22 mouse cellular contexts compared by ENCODE assay signal in the genomic region with DNA sequence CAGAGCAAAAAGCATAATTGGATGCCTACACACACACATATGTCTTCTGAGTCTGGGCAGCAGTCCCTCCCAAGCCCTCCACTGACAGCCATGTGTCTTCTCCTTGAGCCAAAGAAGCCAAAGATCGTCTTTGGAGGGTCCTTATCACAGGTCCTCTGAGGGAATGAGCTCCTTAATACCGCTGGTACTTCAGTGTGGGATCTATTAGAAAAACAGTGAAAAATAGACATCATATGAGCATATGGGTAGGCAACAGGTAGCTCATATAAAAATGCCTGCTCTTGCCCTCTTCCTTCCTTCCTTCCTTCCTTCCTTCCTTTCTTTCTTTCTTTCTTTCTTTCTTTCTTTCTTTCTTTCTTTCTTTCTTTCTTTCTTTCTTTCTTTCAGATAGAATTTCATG. TPM values are rescaled to one million over a fixed set of nuclear protein-coding genes. Genes with fewer than 3 reads are reported as not detected.
A peak's percentile ranks its signal among the peaks of the same experiment; 100 is the strongest.
DNase-seq lines count a peak whose midpoint lies in the region; ATAC-seq and TF ChIP-seq lines count a peak whose summit lies in the region.
"Not testable (repeated sequence)": the region's sequence is repeated elsewhere in the genome, so short reads cannot be mapped to it uniquely, and the experiment has no call there.
"Had no signal": no experiment of that assay in that cellular context is flagged by ENCODE, and none has a peak within 500 bp of the region (broad histone marks: within the 10 kb centered on the region; RNA-seq: fewer than 3 reads in every experiment).

No protein-coding gene starts in this region.

- DNase-seq in G1E (ENCODE audit: low spot score) = not testable (repeated sequence)
- DNase-seq in c-Kit-positive CD71-positive TER-119-positive erythroid progenitor cells, embryonic 14.5 days (ENCODE audit: low spot score) = peak; percentile 81

- peaks cover 65% of the 10 kb centered on the region for H3K4me1 ChIP-seq in G1E (ENCODE audit: insufficient read depth, low read depth, low read length)
- not testable (repeated sequence) for H3K4me1 ChIP-seq in heart, embryonic 12.5 days (replicated peaks)
- peaks cover 48% of the 10 kb centered on the region for H3K4me1 ChIP-seq in liver, embryonic 12.5 days
- H3K4me1 ChIP-seq in liver, embryonic 15.5 days (replicated peaks) = peaks cover 46% of the 10 kb centered on the region
- H3K4me1 ChIP-seq in megakaryocyte, embryonic 14.5 days = peaks cover 19% of the 10 kb centered on the region

- H3K4me2 ChIP-seq in heart, embryonic 12.5 days = not testable (repeated sequence)
- H3K4me2 ChIP-seq in liver, embryonic 12.5 days = peak overlapping the region; percentile 45
- H3K4me2 ChIP-seq in liver, embryonic 15.5 days = peak overlapping the region; percentile 30

- not testable (repeated sequence) for ATAC-seq in G1E (ENCODE audit: extremely low read depth, insufficient number of reproducible peaks, low FRiP score, poor library complexity, severe bottlenecking)
- peak; percentile 20 for ATAC-seq in erythroid progenitor cell, adult 5-6 weeks (replicated peaks; ENCODE audit: low FRiP score, poor library complexity, severe bottlenecking)
- peak; percentile 4; the same call in 1 of the 2 replicates for ATAC-seq in heart, embryonic 12.5 days (ENCODE audit: insufficient number of reproducible peaks, low FRiP score)
- peak; percentile 31 for ATAC-seq in liver, embryonic 12.5 days
- peak; percentile 19 for ATAC-seq in liver, embryonic 15.5 days (ENCODE audit: insufficient read depth)

- TF ChIP-seq CTCF in G1E (IDR thresholded peaks at IDR 0.05; ENCODE audit: low read depth, low read length) = not testable (repeated sequence)

- H3K4me3 ChIP-seq in G1E (ENCODE audit: low read depth, low read length) = peak overlapping the region; percentile 67
- not testable (repeated sequence) for H3K4me3 ChIP-seq in heart, embryonic 12.5 days
- H3K4me3 ChIP-seq in liver, embryonic 12.5 days = peak overlapping the region; percentile 46
- H3K4me3 ChIP-seq in liver, embryonic 15.5 days (replicated peaks) = peak overlapping the region; percentile 51
- H3K4me3 ChIP-seq in megakaryocyte, embryonic 14.5 days (replicated peaks) = peak overlapping the region; percentile 33

- not testable (repeated sequence) for H3K9ac ChIP-seq in heart, embryonic 12.5 days
- peak overlapping the region; percentile 70 for H3K9ac ChIP-seq in liver, embryonic 12.5 days
- H3K9ac ChIP-seq in liver, embryonic 15.5 days = peak overlapping the region; percentile 54

- WGBS in heart, embryonic 12.5 days = 35% methylated on average over 2 of the region's 2 CpGs
- WGBS in liver, embryonic 12.5 days (ENCODE audit: insufficient replicate concordance) = 14% methylated on average over 2 of the region's 2 CpGs
- WGBS in liver, embryonic 15.5 days (ENCODE audit: insufficient replicate concordance) = 12% methylated on average over 2 of the region's 2 CpGs

- H3K9me3 ChIP-seq in G1E (replicated peaks); heart, embryonic 12.5 days (replicated peaks); liver, embryonic 12.5 days (replicated peaks); liver, embryonic 15.5 days (replicated peaks); megakaryocyte, embryonic 14.5 days: not testable (repeated sequence)

- H3K27ac ChIP-seq in heart, embryonic 12.5 days (ENCODE audit: poor library complexity, severe bottlenecking) = not testable (repeated sequence)
- H3K27ac ChIP-seq in liver, embryonic 12.5 days = peak overlapping the region; percentile 97
- peak overlapping the region; percentile 92 for H3K27ac ChIP-seq in liver, embryonic 15.5 days (replicated peaks)

- not testable (repeated sequence) for H3K27me3 ChIP-seq in G1E (ENCODE audit: insufficient read depth, low read length); liver, embryonic 15.5 days
- H3K27me3 ChIP-seq in heart, embryonic 12.5 days (replicated peaks) = peaks cover 37% of the 10 kb centered on the region
- peaks cover 18% of the 10 kb centered on the region for H3K27me3 ChIP-seq in liver, embryonic 12.5 days (replicated peaks)
- H3K27me3 ChIP-seq in megakaryocyte, embryonic 14.5 days (replicated peaks) = peaks cover 43% of the 10 kb centered on the region

- not testable (repeated sequence) for H3K36me3 ChIP-seq in G1E (replicated peaks); heart, embryonic 12.5 days; liver, embryonic 12.5 days; megakaryocyte, embryonic 14.5 days (replicated peaks; ENCODE audit: low read length)
- H3K36me3 ChIP-seq in liver, embryonic 15.5 days (replicated peaks) = 0 out of 2 replicates have a peak, but pooled peaks cover 11% of the 10 kb centered on the region

RNA-seq across cellular contexts. Expression of a gene that starts 1.3 kb away (rescaled TPM):
- total RNA-seq in G1E (2014; fragmentation: Nextera tagmentation) (230 and 2,260 TPM in 2 replicates), G1E (2017) (242 and 325 TPM in 2 replicates)
- polyA plus RNA-seq in G1E (2012) = 3,927 and 4,410 TPM in 2 replicates
- 47,098 and 48,818 TPM in 2 replicates for total RNA-seq in erythroid progenitor cell, adult 5-6 weeks (2015; ENCODE audit: low replicate concordance)
- total RNA-seq in erythroid progenitor cell, adult 5-6 weeks (2017; ENCODE audit: low replicate concordance) = 9,652 and 12,236 TPM in 2 replicates
- 11,592 and 12,808 TPM in 2 replicates for polyA plus RNA-seq in heart, embryonic 12.5 days (2016; fragmentation: Nextera tagmentation; extraction: Ambion mirVana)
- polyA plus RNA-seq in liver, embryonic 12.5 days (2016; fragmentation: Nextera tagmentation; extraction: Ambion mirVana) = 52,845 and 54,272 TPM in 2 replicates
- 74,460 and 76,487 TPM in 2 replicates for polyA plus RNA-seq in liver, embryonic 15.5 days (2015; fragmentation: Nextera tagmentation; extraction: Ambion mirVana)
- polyA plus RNA-seq in megakaryocyte, embryonic 14.5 days (2012; ENCODE audit: insufficient read depth, low replicate concordance) = 5,345 and 12,498 TPM in 2 replicates
- total RNA-seq: ES-E14 had no signal
- polyA plus RNA-seq: Patski had no signal

RNA-seq across cellular contexts. Expression of a gene that starts 2.2 kb away (rescaled TPM):
- total RNA-seq in G1E (2014; fragmentation: Nextera tagmentation) = 9.1 and 11.6 TPM in 2 replicates
- 0.41 and 0.87 TPM in 2 replicates for total RNA-seq in G1E (2017)
- 0.70 and 0.87 TPM in 2 replicates for polyA plus RNA-seq in G1E (2012)
- 247 and 301 TPM in 2 replicates for total RNA-seq in erythroid progenitor cell, adult 5-6 weeks (2015; ENCODE audit: low replicate concordance)
- 56.8 and 86.4 TPM in 2 replicates for total RNA-seq in erythroid progenitor cell, adult 5-6 weeks (2017; ENCODE audit: low replicate concordance)
- 15.7 and 18.1 TPM in 2 replicates for polyA plus RNA-seq in heart, embryonic 12.5 days (2016; fragmentation: Nextera tagmentation; extraction: Ambion mirVana)
- polyA plus RNA-seq in liver, embryonic 12.5 days (2016; fragmentation: Nextera tagmentation; extraction: Ambion mirVana) = 116 and 122 TPM in 2 replicates
- 139 and 151 TPM in 2 replicates for polyA plus RNA-seq in liver, embryonic 15.5 days (2015; fragmentation: Nextera tagmentation; extraction: Ambion mirVana)
- 2.9 TPM in 1 of 2 replicates, not detected in the other for polyA plus RNA-seq in megakaryocyte, embryonic 14.5 days (2012; ENCODE audit: insufficient read depth, low replicate concordance)
- total RNA-seq: adrenal gland, adult 18-20 months; adrenal gland, postnatal 36 days; gastrocnemius, adult 18-20 months; gastrocnemius, postnatal 36 days; granulocyte monocyte progenitor cell, adult 5-6 weeks had no signal
- polyA plus RNA-seq: inflammation-experienced regulatory T-cells, adult 6 months; Patski had no signal

RNA-seq across cellular contexts. Expression of a gene that starts 8.4 kb away (rescaled TPM):
- total RNA-seq in G1E (2014; fragmentation: Nextera tagmentation) (not detected in 2 replicates), G1E (2017) (not detected in 2 replicates)
- 0.09 TPM in 1 of 2 replicates, not detected in the other for polyA plus RNA-seq in G1E (2012)
- total RNA-seq in erythroid progenitor cell, adult 5-6 weeks (2015; ENCODE audit: low replicate concordance) = not detected in 2 replicates
- not detected in 2 replicates for total RNA-seq in erythroid progenitor cell, adult 5-6 weeks (2017; ENCODE audit: low replicate concordance)
- 5,912 and 6,218 TPM in 2 replicates for polyA plus RNA-seq in heart, embryonic 12.5 days (2016; fragmentation: Nextera tagmentation; extraction: Ambion mirVana)
- 1,859 and 1,982 TPM in 2 replicates for polyA plus RNA-seq in liver, embryonic 12.5 days (2016; fragmentation: Nextera tagmentation; extraction: Ambion mirVana)
- 72.6 and 109 TPM in 2 replicates for polyA plus RNA-seq in liver, embryonic 15.5 days (2015; fragmentation: Nextera tagmentation; extraction: Ambion mirVana)
- polyA plus RNA-seq in megakaryocyte, embryonic 14.5 days (2012; ENCODE audit: insufficient read depth, low replicate concordance) = not detected in 2 replicates
- total RNA-seq: adrenal gland, adult 18-20 months; adrenal gland, postnatal 10 days; adrenal gland, postnatal 36 days; ES-E14; gastrocnemius, adult 18-20 months; gastrocnemius, postnatal 10 days; gastrocnemius, postnatal 36 days; granulocyte monocyte progenitor cell, adult 5-6 weeks; heart, adult 8-10 months; heart, postnatal 14 days; hindbrain, postnatal 0 days had no signal
- polyA plus RNA-seq: hindbrain, postnatal 0 days; inflammation-experienced regulatory T-cells, adult 6 months; Patski had no signal

RNA-seq across cellular contexts. Expression of a gene that starts 11.7 kb away (rescaled TPM):
- total RNA-seq in G1E (2014; fragmentation: Nextera tagmentation) (268 and 4,240 TPM in 2 replicates), G1E (2017) (683 and 890 TPM in 2 replicates)
- 1,087 and 1,500 TPM in 2 replicates for polyA plus RNA-seq in G1E (2012)
- 80,494 and 89,325 TPM in 2 replicates for total RNA-seq in erythroid progenitor cell, adult 5-6 weeks (2015; ENCODE audit: low replicate concordance)
- total RNA-seq in erythroid progenitor cell, adult 5-6 weeks (2017; ENCODE audit: low replicate concordance) = 96,767 and 123,026 TPM in 2 replicates
- 25,253 and 27,825 TPM in 2 replicates for polyA plus RNA-seq in heart, embryonic 12.5 days (2016; fragmentation: Nextera tagmentation; extraction: Ambion mirVana)
- polyA plus RNA-seq in liver, embryonic 12.5 days (2016; fragmentation: Nextera tagmentation; extraction: Ambion mirVana) = 121,851 and 123,321 TPM in 2 replicates
- 175,652 and 176,876 TPM in 2 replicates for polyA plus RNA-seq in liver, embryonic 15.5 days (2015; fragmentation: Nextera tagmentation; extraction: Ambion mirVana)
- polyA plus RNA-seq in megakaryocyte, embryonic 14.5 days (2012; ENCODE audit: insufficient read depth, low replicate concordance) = 578 and 1,883 TPM in 2 replicates
- polyA plus RNA-seq: Patski had no signal

RNA-seq across cellular contexts. Expression of a gene that starts 15.3 kb away (rescaled TPM):
- total RNA-seq in G1E (2014; fragmentation: Nextera tagmentation) (not detected in 2 replicates), G1E (2017) (not detected in 2 replicates)
- polyA plus RNA-seq in G1E (2012) = not detected in 2 replicates
- 4.2 TPM in 1 of 2 replicates, not detected in the other for total RNA-seq in erythroid progenitor cell, adult 5-6 weeks (2015; ENCODE audit: low replicate concordance)
- 9.9 TPM in 1 of 2 replicates, not detected in the other for total RNA-seq in erythroid progenitor cell, adult 5-6 weeks (2017; ENCODE audit: low replicate concordance)
- polyA plus RNA-seq in heart, embryonic 12.5 days (2016; fragmentation: Nextera tagmentation; extraction: Ambion mirVana) = 2.5 and 2.8 TPM in 2 replicates
- 4.2 and 5.2 TPM in 2 replicates for polyA plus RNA-seq in liver, embryonic 12.5 days (2016; fragmentation: Nextera tagmentation; extraction: Ambion mirVana)
- polyA plus RNA-seq in liver, embryonic 15.5 days (2015; fragmentation: Nextera tagmentation; extraction: Ambion mirVana) = 7.3 and 8.0 TPM in 2 replicates
- polyA plus RNA-seq in megakaryocyte, embryonic 14.5 days (2012; ENCODE audit: insufficient read depth, low replicate concordance) = not detected in 2 replicates
- total RNA-seq: adrenal gland, adult 18-20 months; adrenal gland, postnatal 10 days; ES-E14; gastrocnemius, adult 18-20 months; gastrocnemius, postnatal 10 days; gastrocnemius, postnatal 36 days; granulocyte monocyte progenitor cell, adult 5-6 weeks had no signal
- polyA plus RNA-seq: forebrain, embryonic 10.5 days; hindbrain, embryonic 11.5 days; inflammation-experienced regulatory T-cells, adult 6 months; Patski had no signal

Comparison
In these comparisons a context has a peak if more than half of its experiments do, and no peak if none do; other contexts are left out.
1. RNA of a gene that starts 8.4 kb away (polyA plus RNA-seq): 5,912 to 6,218 TPM in heart, embryonic 12.5 days, 1,859 to 1,982 TPM in liver, embryonic 12.5 days and 72.6 to 109 TPM in liver, embryonic 15.5 days; 0.09 TPM in G1E and not detected in megakaryocyte, embryonic 14.5 days; every median in the first group is over 10 times any median in the second.